Mouse (Mus musculus): ENCODE data around the gene Fsd2.

GRCm38 (mm10) chr7:81514906-81515590, 51.7 kb downstream of the Fsd2 start:
- no peak for TF ChIP-seq CTCF (conservative IDR thresholded peaks at IDR 0.05; ENCODE audit: low read length)
- TF ChIP-seq NANOG (IDR thresholded peaks at IDR 0.05; ENCODE audit: borderline replicate concordance, low read length) = no peak
